Mouse (Mus musculus) splenic B cell, adult 2 months (primary cell): ENCODE measurements around the gene 3110009E18Rik.
A peak's percentile ranks its signal among the peaks of the same experiment; 100 is the strongest.
"Not testable (repeated sequence)": the region's sequence is repeated elsewhere in the genome, so short reads cannot be mapped to it uniquely, and the experiment has no call there.

Experiments
- DNase-seq: peaks from one replicate; pipeline ENCODE4 v3.0.0-alpha.2; 2011; ENCODE audit warnings: low read depth, low spot score
- H3K27me3 ChIP-seq: 2 replicates; pipeline ENCODE4 v1.6.1; 2012; ENCODE audit warnings: mild to moderate bottlenecking, low read length, moderate library complexity, mixed read lengths; ENCODE audit not compliant: control insufficient read depth, poor library complexity, insufficient read depth, severe bottlenecking
- H3K36me3 ChIP-seq: 2 replicates; pipeline ENCODE4 v1.6.1; 2012; ENCODE audit warnings: mild to moderate bottlenecking, low read length, moderate library complexity, mixed read lengths; ENCODE audit not compliant: control insufficient read depth, poor library complexity, insufficient read depth, severe bottlenecking

3110009E18Rik gene

DNA sequence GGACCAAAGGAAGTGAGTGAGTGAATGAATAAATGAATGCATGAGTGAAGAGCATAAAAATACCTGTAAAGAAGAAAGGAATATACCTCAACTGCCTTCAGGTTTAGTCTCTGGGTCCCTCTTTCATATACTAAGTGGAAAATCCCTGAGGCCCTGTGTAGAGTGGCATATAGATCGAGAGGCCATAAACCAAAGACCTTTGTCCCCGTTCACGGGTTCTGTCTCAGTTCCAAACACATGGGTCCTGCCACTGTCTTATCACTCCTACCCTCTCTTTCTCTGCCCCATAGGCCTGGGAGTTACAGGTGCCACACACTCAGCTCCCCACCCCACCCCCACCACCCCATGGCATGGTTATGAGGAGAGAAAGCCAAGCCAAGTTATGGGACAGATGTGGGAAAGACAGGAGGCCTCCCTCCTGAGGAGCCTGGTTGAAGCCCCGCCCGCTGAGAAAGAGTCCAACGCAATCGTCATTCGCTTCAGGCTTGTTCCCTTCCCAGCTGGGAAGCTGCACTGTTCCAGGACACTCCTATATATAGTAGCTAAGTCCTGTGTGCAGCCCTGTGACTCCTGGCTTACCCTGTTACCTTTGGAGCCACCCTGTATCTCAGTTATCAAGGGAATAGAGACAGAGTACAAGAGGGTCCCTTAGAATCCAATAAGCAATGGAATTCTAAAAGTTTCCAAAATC lies 30.0 kb upstream of the 3110009E18Rik start:
- no peaks in the 10 kb centered on the region for H3K27me3 ChIP-seq
- no peaks in the 10 kb centered on the region for H3K36me3 ChIP-seq
- DNase-seq, result no peak

- DNase-seq, result peak; percentile 86
- H3K36me3 ChIP-seq, H3K27me3 ChIP-seq: not testable (repeated sequence)
Measured at GRCm38 (mm10) chr1:120093482-120094134, 27.4 kb upstream of the 3110009E18Rik start.

DNA sequence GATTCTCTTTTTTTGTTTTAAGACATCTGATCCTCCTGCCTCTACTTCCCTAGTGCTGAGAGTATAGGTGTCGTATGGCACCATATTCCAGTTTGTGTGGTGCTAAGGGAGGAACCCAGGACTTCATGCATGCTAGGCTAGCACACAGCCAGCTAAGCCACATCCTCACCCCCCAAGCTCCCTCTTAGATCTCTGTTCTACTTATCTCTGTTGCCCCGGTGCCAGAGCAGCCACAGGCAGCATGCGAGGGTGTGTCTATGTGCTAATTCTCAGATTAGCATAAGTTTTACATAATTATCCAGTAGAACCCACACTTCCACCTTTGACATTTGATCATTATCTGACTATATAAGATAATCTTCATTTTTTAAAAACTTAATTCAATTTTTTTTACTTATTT lies 26.1 kb upstream of the 3110009E18Rik start:
- DNase-seq, result no peak
- Histone ChIP-seq H3K27me3 (no peaks in the 10 kb centered on the region), H3K36me3 (no peaks in the 10 kb centered on the region)

- H3K36me3 ChIP-seq, result no peaks in the 10 kb centered on the region
- DNase-seq, result peak; percentile 75
Measured at GRCm38 (mm10) chr1:120098327-120098726, 22.7 kb upstream of the 3110009E18Rik start.

GRCm38 (mm10) chr1:120099483-120099882 lies 21.5 kb upstream of the 3110009E18Rik start:
- DNase-seq, result peak; percentile 79
- Histone ChIP-seq H3K36me3 (no peaks in the 10 kb centered on the region), H3K27me3 (no peaks in the 10 kb centered on the region)

More at GRCm38 (mm10) chr1:120098327-120098726, 22.7 kb upstream of the 3110009E18Rik start:
- H3K27me3 ChIP-seq, result no peaks in the 10 kb centered on the region

DNA sequence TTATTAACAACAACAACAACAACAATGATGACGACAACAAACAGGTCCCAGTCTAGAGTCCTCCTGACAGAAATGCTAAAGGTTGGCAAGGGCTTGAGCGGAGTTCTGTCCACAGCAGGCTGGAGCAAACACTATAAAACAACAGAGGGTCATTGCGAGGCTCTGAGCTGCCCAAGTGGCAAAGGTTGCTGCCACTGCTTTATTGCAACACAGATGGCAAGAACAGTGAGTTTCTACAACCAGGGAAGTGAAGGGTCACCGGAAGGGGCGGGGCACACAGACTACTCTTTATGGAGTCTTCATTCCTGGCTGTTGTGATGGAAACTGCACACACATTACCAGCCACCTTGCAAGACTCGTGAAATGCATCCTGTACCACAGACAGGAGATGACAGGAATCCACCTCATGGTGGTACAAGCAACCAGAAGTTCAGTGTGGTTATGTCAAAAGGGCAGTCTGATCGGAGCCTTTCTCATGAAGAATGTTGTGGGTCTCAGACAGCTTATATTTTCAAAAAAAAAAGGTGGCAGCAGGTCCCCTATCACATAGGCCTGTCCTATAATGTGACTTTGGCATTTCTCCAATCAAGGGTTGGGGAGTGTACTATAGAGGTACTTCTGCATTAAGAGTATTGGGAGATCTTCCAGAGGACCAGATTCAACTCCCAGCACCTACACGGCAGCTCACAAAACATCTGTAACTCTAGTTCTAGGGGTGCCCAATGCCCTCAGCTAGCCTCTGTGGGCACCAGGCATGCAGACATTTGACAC lies 20.3 kb upstream of the 3110009E18Rik start:
- H3K27me3 ChIP-seq, result no peaks in the 10 kb centered on the region
- H3K36me3 ChIP-seq, result no peaks in the 10 kb centered on the region
- no peak for DNase-seq

- Histone ChIP-seq H3K27me3 (no peaks in the 10 kb centered on the region), H3K36me3 (no peaks in the 10 kb centered on the region)
- DNase-seq, result no peak
Measured at GRCm38 (mm10) chr1:120101227-120101609, 19.8 kb upstream of the 3110009E18Rik start.

DNA sequence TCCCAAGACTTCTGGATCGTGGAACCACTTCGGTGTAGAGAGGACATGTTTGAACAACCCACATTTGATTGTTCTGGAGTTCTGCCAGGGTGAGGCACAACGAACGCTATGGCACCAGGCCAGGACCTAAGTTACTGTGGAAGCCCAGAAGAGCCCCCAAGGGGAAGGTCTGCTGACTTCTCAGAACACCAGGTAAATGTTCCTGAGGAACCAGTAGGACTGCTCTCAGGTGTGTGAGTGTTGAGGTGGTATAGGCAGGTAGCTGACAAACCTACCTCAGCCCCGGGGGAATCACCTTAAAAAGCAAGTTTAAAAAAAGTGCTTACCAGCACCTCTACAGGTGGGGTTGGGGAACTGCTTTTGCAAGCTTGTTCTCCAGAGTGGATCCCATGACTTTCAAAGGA lies 15.4 kb upstream of the 3110009E18Rik start:
- peak; percentile 46 for DNase-seq
- no peaks in the 10 kb centered on the region for H3K36me3 ChIP-seq
- no peaks in the 10 kb centered on the region for H3K27me3 ChIP-seq

GRCm38 (mm10) chr1:120109741-120110432 lies 11.1 kb upstream of the 3110009E18Rik start:
- Histone ChIP-seq H3K36me3 (peaks cover 8% of the 10 kb centered on the region; the same call in 1 of the 2 replicates), H3K27me3 (no peaks in the 10 kb centered on the region; the same call in 1 of the 2 replicates)
- DNase-seq, result no peak

GRCm38 (mm10) chr1:120111766-120112165 lies 9.2 kb upstream of the 3110009E18Rik start:
- DNase-seq, result no peak
- H3K36me3 ChIP-seq, result peaks cover 9% of the 10 kb centered on the region
- H3K27me3 ChIP-seq, result no peaks in the 10 kb centered on the region; the same call in 1 of the 2 replicates

DNA sequence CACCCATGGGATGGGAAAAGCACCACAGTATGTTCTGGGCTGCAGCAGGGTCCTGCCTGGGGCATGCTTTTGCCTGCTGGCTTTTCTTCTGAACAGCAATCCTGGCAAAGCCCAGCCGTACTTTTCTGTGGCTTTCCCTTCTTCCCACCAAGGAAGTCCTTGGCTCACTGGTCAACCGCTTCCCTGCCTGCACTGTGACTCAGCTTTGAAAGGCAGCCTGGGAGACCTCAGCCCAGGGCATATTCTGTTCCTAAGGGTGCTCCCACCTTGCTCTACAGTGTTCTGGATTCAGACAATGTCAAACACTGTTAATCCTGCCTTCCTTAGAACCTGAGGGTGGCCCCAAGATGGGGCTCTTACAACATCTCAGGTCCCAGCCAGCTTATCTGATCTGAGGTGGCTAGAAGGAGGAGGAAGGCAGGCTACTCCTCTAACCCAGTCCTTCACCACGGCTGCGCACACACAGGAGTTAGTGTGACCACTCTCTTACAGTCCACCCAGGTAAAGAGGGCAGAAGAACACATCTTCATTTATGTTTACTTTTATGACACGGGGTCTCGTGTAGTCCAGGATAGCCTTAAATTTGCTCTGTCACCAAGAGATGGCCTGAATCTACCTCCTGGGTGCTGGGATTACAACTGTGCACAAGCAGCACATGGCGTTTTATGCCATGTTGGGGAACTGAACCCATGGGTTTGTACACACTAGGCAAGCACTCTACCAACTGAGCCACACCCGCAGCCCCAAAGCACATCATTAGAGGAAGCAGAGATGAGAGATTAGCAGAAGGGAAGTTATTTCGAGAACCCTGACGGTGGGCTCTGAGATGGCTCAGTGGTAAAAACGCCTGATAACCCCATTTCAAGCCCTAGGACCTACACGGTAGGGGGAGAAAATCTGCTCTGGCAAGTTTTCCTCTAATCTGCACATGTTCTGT lies 8.5 kb upstream of the 3110009E18Rik start:
- Histone ChIP-seq H3K36me3 (peaks cover 9% of the 10 kb centered on the region), H3K27me3 (no peaks in the 10 kb centered on the region; the same call in 1 of the 2 replicates)
- no peak for DNase-seq

DNA sequence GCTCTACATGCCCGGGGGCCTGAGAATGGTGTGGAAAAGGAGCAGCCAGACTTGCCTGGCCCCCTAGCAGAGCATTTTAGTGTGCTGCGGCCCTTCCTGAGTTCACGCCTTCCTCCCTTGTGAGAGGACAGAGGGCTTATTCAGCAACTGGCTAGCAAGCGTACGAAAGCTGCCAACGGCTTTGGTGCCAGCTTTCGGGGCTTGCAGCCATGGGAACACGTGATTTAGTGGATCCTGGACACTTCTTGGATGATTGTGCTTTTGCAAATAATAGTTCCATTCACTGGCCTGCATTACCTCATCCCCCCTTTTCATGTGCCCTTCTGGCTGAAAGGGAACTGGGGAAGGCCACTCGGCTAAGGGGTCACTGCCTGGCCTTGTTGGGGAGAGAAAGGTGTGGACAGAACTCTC lies 5.3 kb upstream of the 3110009E18Rik start:
- H3K36me3 ChIP-seq, result peaks cover 9% of the 10 kb centered on the region

DNA sequence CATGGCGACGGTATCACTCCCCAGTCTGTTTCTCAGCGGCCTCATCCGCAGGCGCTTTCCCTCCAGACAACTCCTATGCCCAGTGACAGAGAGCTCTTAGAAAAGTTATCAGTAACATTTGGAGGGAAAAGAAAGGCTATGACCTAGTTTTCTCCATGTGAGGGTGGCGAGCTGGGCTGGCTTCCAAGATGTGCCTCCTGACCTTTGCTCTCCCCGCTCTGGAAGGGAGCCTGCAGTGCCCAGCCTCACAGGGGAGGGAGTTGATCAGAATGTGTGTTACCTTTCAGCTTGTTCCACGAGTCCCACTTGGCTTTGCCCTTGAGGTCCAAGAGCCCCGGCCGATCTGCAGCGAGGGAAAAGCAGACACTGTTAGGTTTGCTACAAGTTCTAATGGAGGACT lies 4.9 kb upstream of the 3110009E18Rik start:
- DNase-seq, result no peak
- no peaks in the 10 kb centered on the region; the same call in 1 of the 2 replicates for H3K27me3 ChIP-seq
- peaks cover 9% of the 10 kb centered on the region for H3K36me3 ChIP-seq

More for the DNA sequence above, 5.3 kb upstream of the 3110009E18Rik start:
- no peak for DNase-seq
- H3K27me3 ChIP-seq, result no peaks in the 10 kb centered on the region; the same call in 1 of the 2 replicates
